Mouse (Mus musculus): ENCODE measurements around the gene Wt1. TPM values are rescaled to one million over a fixed set of nuclear protein-coding genes. Genes with fewer than 3 reads are reported as not detected.
A peak's percentile ranks its signal among the peaks of the same experiment; 100 is the strongest.

Wt1 gene
- polyA plus RNA-seq, 1 experiment from 2014 or later: 18.3 TPM

DNA sequence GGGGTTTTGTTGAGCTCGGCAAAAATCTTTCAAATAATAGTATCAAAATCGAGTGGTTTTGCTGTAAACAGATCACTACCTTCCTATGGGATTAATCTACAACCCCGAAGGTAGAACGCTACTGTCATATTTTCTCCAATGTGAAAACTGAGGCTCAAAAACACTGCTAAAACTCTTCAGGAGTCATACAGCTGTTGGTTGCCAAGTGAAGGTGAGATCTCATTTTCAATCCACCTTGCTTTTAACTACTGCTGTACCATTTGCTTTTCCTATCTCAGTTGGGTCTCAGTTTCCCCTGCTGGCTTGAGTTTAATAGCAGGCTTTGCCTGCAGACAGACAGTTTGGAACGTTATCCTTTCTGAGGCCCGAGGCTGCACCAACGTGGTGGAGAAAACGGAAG, 2.9 kb upstream of the Wt1 start:
- Histone ChIP-seq H3K9ac (ENCODE audit: low read length) (no peak overlapping the region), H3K27me3 (ENCODE audit: control insufficient read depth, insufficient read depth, low read length) (peaks cover 91% of the 10 kb centered on the region), H3K4me2 (ENCODE audit: low read depth, low read length) (peak overlapping the region; percentile 18; the same call in 1 of the 2 replicates), H3K4me3 (replicated peaks; ENCODE audit: low read length) (peak overlapping the region; percentile 7; the same call in 1 of the 2 replicates), H3K4me1 (ENCODE audit: control insufficient read depth, insufficient read depth, low read length) (peaks cover 13% of the 10 kb centered on the region), H3K9me3 (replicated peaks; ENCODE audit: control insufficient read depth, low read length) (no peaks in the 10 kb centered on the region), H3K36me3 (ENCODE audit: control insufficient read depth, insufficient read depth, low read length) (no peaks in the 10 kb centered on the region), H3K27ac (ENCODE audit: low read length) (no peak overlapping the region)
- no peak for ATAC-seq (ENCODE audit: insufficient read depth, low FRiP score)
- WGBS: 7% methylated on average over 8 of the region's 8 CpGs

DNA sequence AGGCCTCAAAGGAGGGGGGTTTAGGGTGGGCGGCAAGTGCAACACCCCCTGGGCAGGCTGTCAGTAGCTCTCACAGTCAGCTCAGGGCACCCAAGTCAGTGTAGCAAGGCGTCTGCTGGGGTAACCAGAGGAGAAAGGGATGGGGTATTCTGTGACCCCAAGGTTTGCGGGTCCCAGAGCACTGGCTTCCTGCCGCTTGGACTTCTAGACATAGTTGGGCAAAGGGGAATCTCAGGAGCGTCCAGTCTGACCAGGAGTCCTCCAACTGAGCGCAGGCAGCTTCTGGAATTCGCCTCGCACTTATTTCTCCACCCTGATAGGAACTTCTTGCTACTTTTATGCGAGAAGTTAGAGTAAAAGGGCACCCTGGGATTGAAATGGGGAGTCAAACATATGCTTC, 2.4 kb upstream of the Wt1 start:
- H3K4me2 ChIP-seq (ENCODE audit: low read depth, low read length): peak overlapping the region; percentile 18; the same call in 1 of the 2 replicates
- H3K4me1 ChIP-seq (ENCODE audit: control insufficient read depth, insufficient read depth, low read length): peaks cover 13% of the 10 kb centered on the region
- no peak overlapping the region for H3K27ac ChIP-seq (ENCODE audit: low read length)
- 17% methylated on average over 9 of the region's 9 CpGs for WGBS
- ATAC-seq (ENCODE audit: insufficient read depth, low FRiP score): no peak
- H3K4me3 ChIP-seq (replicated peaks; ENCODE audit: low read length): peak overlapping the region; percentile 7; the same call in 1 of the 2 replicates
- H3K36me3 ChIP-seq (ENCODE audit: control insufficient read depth, insufficient read depth, low read length): no peaks in the 10 kb centered on the region
- peaks cover 93% of the 10 kb centered on the region for H3K27me3 ChIP-seq (ENCODE audit: control insufficient read depth, insufficient read depth, low read length)
- no peak overlapping the region for H3K9ac ChIP-seq (ENCODE audit: low read length)
- H3K9me3 ChIP-seq (replicated peaks; ENCODE audit: control insufficient read depth, low read length): no peaks in the 10 kb centered on the region

DNA sequence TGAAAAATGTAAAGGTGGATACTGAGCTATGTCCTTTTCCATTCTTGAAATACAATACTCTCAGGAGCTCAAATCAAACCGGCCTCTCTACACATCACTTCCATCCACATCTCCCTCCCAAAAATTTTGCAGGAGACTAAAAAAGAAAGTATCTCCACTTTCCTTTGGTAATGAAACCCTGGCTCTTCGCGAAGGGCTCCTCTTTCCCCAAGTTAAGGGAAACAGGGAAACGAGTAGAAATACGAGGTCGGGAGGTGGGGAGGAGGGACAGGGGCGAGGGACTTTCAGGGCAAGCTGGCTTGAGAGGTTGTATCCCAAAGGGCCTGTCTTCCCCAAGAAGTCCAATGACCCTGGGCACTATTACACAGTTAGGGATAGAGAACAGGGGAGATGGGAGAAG, 1.9 kb upstream of the Wt1 start:
- Histone ChIP-seq H3K27ac (ENCODE audit: low read length) (no peak overlapping the region), H3K9ac (ENCODE audit: low read length) (no peak overlapping the region), H3K36me3 (ENCODE audit: control insufficient read depth, insufficient read depth, low read length) (no peaks in the 10 kb centered on the region), H3K9me3 (replicated peaks; ENCODE audit: control insufficient read depth, low read length) (no peaks in the 10 kb centered on the region), H3K4me3 (replicated peaks; ENCODE audit: low read length) (0 out of 2 replicates have a peak overlapping the region, but pooled peaks have one; percentile 5), H3K27me3 (ENCODE audit: control insufficient read depth, insufficient read depth, low read length) (peaks cover 93% of the 10 kb centered on the region), H3K4me1 (ENCODE audit: control insufficient read depth, insufficient read depth, low read length) (peaks cover 13% of the 10 kb centered on the region), H3K4me2 (ENCODE audit: low read depth, low read length) (no peak overlapping the region; the same call in 1 of the 2 replicates)
- WGBS: 9% methylated on average over 7 of the region's 7 CpGs
- ATAC-seq (ENCODE audit: insufficient read depth, low FRiP score): no peak

DNA sequence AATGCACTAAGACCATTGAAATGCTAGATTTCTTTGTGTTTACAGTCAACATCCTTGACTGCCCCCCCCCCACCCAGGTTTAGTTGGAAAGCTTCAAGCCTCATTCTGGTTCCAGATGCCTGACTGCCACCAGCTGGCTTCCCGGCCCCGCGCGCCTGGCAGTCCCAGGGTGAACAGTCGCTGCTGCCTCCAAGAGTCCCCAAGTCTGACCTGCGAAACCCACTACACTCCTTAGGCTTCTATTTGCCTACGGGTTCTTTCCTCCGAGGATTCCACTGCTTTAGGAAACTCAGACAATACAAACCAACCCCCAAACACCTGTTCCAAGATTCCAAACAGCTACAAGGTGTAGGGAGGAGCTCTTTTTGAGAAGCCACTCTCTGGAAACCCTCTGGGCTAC, 1.1 kb upstream of the Wt1 start:
- 4% methylated on average over 8 of the region's 8 CpGs for WGBS
- Histone ChIP-seq H3K4me1 (ENCODE audit: control insufficient read depth, insufficient read depth, low read length) (peaks cover 13% of the 10 kb centered on the region), H3K4me3 (replicated peaks; ENCODE audit: low read length) (peak overlapping the region; percentile 43), H3K4me2 (ENCODE audit: low read depth, low read length) (no peak overlapping the region), H3K36me3 (ENCODE audit: control insufficient read depth, insufficient read depth, low read length) (no peaks in the 10 kb centered on the region), H3K9me3 (replicated peaks; ENCODE audit: control insufficient read depth, low read length) (no peaks in the 10 kb centered on the region), H3K27ac (ENCODE audit: low read length) (no peak overlapping the region), H3K9ac (ENCODE audit: low read length) (no peak overlapping the region), H3K27me3 (ENCODE audit: control insufficient read depth, insufficient read depth, low read length) (peaks cover 93% of the 10 kb centered on the region)
- ATAC-seq (ENCODE audit: insufficient read depth, low FRiP score): no peak

DNA sequence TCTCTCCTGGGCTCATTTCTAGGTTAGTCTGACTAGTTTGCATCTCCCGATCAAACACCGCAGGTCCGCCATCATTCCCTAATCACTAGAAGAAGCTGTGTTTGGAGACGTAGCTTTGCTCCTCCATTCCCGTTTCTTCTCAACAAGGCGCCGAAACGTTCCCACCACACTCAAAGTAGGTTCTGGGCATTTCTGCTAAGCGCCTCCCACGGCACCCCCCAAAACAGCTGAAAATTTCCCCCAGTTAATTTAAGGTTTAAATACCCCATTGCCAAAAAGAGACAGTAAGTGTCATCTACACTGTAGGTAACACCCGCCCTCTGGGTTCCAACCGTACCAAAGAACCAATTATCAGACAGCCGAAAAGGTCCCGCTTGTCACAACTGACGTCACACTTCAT, 688 bp upstream of the Wt1 start:
- H3K4me1 ChIP-seq (ENCODE audit: control insufficient read depth, insufficient read depth, low read length): peaks cover 17% of the 10 kb centered on the region
- H3K4me3 ChIP-seq (replicated peaks; ENCODE audit: low read length): peak overlapping the region; percentile 43
- 2% methylated on average over 15 of the region's 15 CpGs for WGBS
- no peaks in the 10 kb centered on the region for H3K36me3 ChIP-seq (ENCODE audit: control insufficient read depth, insufficient read depth, low read length)
- no peak overlapping the region for H3K4me2 ChIP-seq (ENCODE audit: low read depth, low read length)
- ATAC-seq (ENCODE audit: insufficient read depth, low FRiP score): no peak
- H3K27ac ChIP-seq (ENCODE audit: low read length): no peak overlapping the region
- peaks cover 94% of the 10 kb centered on the region for H3K27me3 ChIP-seq (ENCODE audit: control insufficient read depth, insufficient read depth, low read length)
- no peaks in the 10 kb centered on the region for H3K9me3 ChIP-seq (replicated peaks; ENCODE audit: control insufficient read depth, low read length)
- H3K9ac ChIP-seq (ENCODE audit: low read length): no peak overlapping the region

DNA sequence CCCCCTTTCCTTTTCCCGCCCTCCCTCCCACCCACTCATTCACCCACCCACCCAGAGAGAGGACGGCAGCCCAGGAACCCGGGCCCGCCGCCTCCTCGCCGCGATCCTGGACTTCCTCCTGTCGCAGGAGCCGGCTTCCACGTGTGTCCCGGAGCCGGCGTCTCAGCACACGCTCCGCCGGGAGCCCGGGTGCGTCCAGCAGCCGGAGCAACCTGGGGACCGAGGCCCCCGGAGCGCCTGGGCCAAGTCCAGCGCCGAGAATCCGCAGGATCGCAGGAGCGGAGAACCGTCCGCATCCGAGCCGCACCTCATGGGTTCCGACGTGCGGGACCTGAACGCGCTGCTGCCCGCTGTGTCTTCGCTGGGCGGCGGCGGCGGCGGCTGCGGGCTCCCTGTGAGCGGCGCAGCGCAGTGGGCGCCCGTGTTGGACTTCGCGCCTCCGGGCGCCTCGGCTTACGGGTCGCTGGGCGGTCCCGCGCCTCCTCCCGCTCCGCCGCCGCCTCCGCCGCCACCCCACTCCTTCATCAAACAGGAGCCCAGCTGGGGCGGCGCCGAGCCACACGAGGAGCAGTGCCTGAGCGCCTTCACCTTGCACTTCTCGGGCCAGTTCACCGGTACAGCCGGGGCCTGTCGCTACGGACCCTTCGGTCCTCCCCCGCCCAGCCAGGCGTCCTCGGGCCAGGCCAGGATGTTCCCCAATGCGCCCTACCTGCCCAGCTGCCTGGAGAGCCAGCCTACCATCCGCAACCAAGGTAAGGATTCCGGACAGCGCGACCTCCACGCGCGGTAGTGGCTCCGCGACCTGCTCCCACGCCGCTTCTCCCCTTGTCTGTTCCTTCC, 582 bp downstream of the Wt1 start:
- peaks cover 94% of the 10 kb centered on the region for H3K27me3 ChIP-seq (ENCODE audit: control insufficient read depth, insufficient read depth, low read length)
- H3K9ac ChIP-seq (ENCODE audit: low read length): peak overlapping the region; percentile 54
- peaks cover 19% of the 10 kb centered on the region for H3K4me1 ChIP-seq (ENCODE audit: control insufficient read depth, insufficient read depth, low read length)
- peak; percentile 34; the same call in 1 of the 2 replicates for ATAC-seq (ENCODE audit: insufficient read depth, low FRiP score)
- no peaks in the 10 kb centered on the region for H3K36me3 ChIP-seq (ENCODE audit: control insufficient read depth, insufficient read depth, low read length)
- H3K4me3 ChIP-seq (replicated peaks; ENCODE audit: low read length): peak overlapping the region; percentile 43
- H3K9me3 ChIP-seq (replicated peaks; ENCODE audit: control insufficient read depth, low read length): no peaks in the 10 kb centered on the region
- no peak overlapping the region for H3K27ac ChIP-seq (ENCODE audit: low read length)
- WGBS: under 1% methylated on average over 68 of the region's 92 CpGs
- peak overlapping the region; percentile 51; the same call in 1 of the 2 replicates for H3K4me2 ChIP-seq (ENCODE audit: low read depth, low read length)

DNA sequence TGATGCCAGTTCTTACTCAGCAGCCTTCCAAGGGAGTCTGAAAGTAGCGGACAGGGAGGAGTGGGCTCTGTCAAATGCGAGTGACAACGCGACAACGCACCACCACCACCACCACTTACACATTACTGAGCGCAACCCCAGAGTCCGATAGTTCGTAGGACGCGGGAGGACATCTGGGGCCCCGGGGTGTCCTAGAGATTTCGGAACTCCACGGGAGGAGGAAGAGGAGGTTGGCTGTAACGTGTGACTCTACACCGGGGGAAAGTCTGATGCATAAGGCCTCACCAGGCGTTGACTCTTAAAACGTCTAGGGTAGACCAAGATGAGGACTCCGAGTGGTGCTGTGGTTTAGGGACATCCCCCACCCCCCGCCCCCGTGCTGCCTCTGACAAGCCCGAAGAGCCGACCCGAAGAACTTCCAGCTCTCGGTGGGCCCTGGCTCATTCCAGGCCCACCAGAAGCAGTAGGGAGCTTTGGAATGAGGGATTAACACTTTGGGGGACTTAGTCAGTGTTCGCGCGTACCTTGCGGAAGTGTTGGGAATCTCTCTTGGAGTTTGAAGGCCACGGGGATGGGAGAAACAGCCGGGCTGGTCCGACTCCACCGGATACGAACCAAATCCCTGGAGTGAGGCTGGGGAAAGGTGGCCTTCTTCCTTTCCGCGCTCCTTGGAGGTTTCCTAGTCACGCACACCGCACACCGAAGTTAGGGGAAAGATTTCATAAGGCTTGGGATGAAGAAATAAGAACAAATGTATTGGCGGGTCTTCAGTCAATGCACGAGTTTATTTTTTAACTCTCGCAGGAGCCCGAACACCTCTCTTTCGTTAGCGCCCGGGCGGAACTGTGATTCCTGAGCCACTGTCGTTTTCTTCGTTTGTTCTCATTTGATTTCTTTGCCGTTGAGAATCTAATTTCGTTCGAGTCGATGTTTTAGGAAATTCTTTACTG, 1.5 kb downstream of the Wt1 start:
- WGBS: 1% methylated on average over 52 of the region's 52 CpGs

DNA sequence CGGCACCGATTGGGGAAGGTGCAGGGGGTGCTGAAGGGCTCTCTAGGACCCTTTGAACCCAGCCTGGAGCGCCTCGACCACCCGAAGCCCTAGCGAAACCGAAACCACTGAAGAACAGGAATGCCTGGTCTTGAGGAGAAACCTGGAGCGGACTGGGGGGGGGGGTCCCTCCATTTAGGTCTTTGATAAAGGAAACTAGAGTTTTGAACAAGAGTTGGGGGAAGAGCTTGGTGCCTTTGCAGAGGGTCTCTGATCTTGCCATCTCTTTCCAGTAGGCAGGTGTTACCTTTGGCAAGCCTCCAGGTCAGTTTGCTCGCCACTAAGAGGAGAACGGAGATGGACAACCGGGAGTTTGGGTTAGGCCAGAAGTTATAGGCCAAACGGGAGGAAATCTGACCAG, 2.2 kb downstream of the Wt1 start:
- Histone ChIP-seq H3K9ac (ENCODE audit: low read length) (peak overlapping the region; percentile 26; the same call in 1 of the 2 replicates), H3K36me3 (ENCODE audit: control insufficient read depth, insufficient read depth, low read length) (no peaks in the 10 kb centered on the region), H3K27ac (ENCODE audit: low read length) (no peak overlapping the region), H3K27me3 (ENCODE audit: control insufficient read depth, insufficient read depth, low read length) (peaks cover 98% of the 10 kb centered on the region), H3K4me2 (ENCODE audit: low read depth, low read length) (peak overlapping the region; percentile 29; the same call in 1 of the 2 replicates), H3K4me1 (ENCODE audit: control insufficient read depth, insufficient read depth, low read length) (peaks cover 16% of the 10 kb centered on the region; the same call in 1 of the 2 replicates), H3K9me3 (replicated peaks; ENCODE audit: control insufficient read depth, low read length) (no peaks in the 10 kb centered on the region), H3K4me3 (replicated peaks; ENCODE audit: low read length) (peak overlapping the region; percentile 43)
- 5% methylated on average over 12 of the region's 12 CpGs for WGBS
- no peak for ATAC-seq (ENCODE audit: insufficient read depth, low FRiP score)

More for the DNA sequence above, 1.5 kb downstream of the Wt1 start:
- no peak for ATAC-seq (ENCODE audit: insufficient read depth, low FRiP score)
- Histone ChIP-seq H3K4me1 (ENCODE audit: control insufficient read depth, insufficient read depth, low read length) (peaks cover 18% of the 10 kb centered on the region), H3K4me2 (ENCODE audit: low read depth, low read length) (peak overlapping the region; percentile 51; the same call in 1 of the 2 replicates), H3K9me3 (replicated peaks; ENCODE audit: control insufficient read depth, low read length) (no peaks in the 10 kb centered on the region), H3K4me3 (replicated peaks; ENCODE audit: low read length) (peak overlapping the region; percentile 43), H3K27me3 (ENCODE audit: control insufficient read depth, insufficient read depth, low read length) (peaks cover 96% of the 10 kb centered on the region), H3K36me3 (ENCODE audit: control insufficient read depth, insufficient read depth, low read length) (no peaks in the 10 kb centered on the region), H3K27ac (ENCODE audit: low read length) (no peak overlapping the region; the same call in 1 of the 2 replicates), H3K9ac (ENCODE audit: low read length) (peak overlapping the region; percentile 54)
